Mouse (Mus musculus) lung, embryonic 15.5 days (tissue): ENCODE data around the gene Rpl38. TPM values are rescaled to one million over a fixed set of nuclear protein-coding genes. Genes with fewer than 3 reads are reported as not detected.

Source experiments
- ATAC-seq: fragments of 200-750 bp; cut with Nextera tagmentation; 2 replicates; pipeline ENCODE4 v1.8.0; 2017; ENCODE audit warnings: moderate number of reproducible peaks, borderline replicate concordance; ENCODE audit not compliant: low FRiP score, low TSS enrichment; ENCODE audit errors: extremely low read depth
- H3K27ac ChIP-seq: fragments of 300-500 bp; sonication (generic); 2 replicates; pipeline ENCODE4 v1.5.1; 2015; ENCODE audit warnings: moderate library complexity, mild to moderate bottlenecking, inconsistent platforms
- H3K27me3 ChIP-seq: fragments of 300-500 bp; sonication (generic); 2 replicates; pipeline ENCODE4 v1.6.1; 2015; ENCODE audit warnings: inconsistent platforms
- H3K36me3 ChIP-seq: fragments of 300-500 bp; sonication (generic); 2 replicates; pipeline ENCODE4 v1.6.1; 2015; ENCODE audit warnings: inconsistent platforms
- H3K4me1 ChIP-seq: fragments of 300-500 bp; sonication (generic); 2 replicates; pipeline ENCODE4 v1.6.1; 2015; ENCODE audit warnings: inconsistent platforms
- H3K4me2 ChIP-seq: fragments of 300-500 bp; sonication (generic); 2 replicates; pipeline ENCODE4 v1.6.1; 2015; ENCODE audit warnings: inconsistent platforms, mild to moderate bottlenecking, moderate library complexity
- H3K4me3 ChIP-seq: fragments of 300-500 bp; sonication (generic); 2 replicates; pipeline ENCODE4 v1.5.1; 2015; ENCODE audit warnings: mild to moderate bottlenecking, inconsistent platforms
- H3K9ac ChIP-seq: fragments of 300-500 bp; sonication (generic); 2 replicates; pipeline ENCODE4 v1.6.1; 2015; ENCODE audit warnings: inconsistent platforms
- H3K9me3 ChIP-seq: fragments of 300-500 bp; sonication (generic); 2 replicates; pipeline ENCODE4 v1.6.1; 2016; ENCODE audit warnings: inconsistent platforms
- WGBS: fragments of 180-500 bp; shearing (Covaris S2); methylation state at CpG from one replicate; pipeline ENCODE4 v1.1.7; 2015; 5-methylcytosine and 5-hydroxymethylcytosine counted together
- polyA plus RNA-seq: library from polyadenylated mRNA; unstranded; fragments of >200 nt; fragmentation: Nextera tagmentation; extraction: Ambion mirVana; gene quantifications from 2 replicates; pipeline ENCODE4 v1.2.1, GENCODE M21; 2015

Rpl38 gene
- polyA plus RNA-seq, 1 experiment from 2014 or later: 816 TPM

DNA sequence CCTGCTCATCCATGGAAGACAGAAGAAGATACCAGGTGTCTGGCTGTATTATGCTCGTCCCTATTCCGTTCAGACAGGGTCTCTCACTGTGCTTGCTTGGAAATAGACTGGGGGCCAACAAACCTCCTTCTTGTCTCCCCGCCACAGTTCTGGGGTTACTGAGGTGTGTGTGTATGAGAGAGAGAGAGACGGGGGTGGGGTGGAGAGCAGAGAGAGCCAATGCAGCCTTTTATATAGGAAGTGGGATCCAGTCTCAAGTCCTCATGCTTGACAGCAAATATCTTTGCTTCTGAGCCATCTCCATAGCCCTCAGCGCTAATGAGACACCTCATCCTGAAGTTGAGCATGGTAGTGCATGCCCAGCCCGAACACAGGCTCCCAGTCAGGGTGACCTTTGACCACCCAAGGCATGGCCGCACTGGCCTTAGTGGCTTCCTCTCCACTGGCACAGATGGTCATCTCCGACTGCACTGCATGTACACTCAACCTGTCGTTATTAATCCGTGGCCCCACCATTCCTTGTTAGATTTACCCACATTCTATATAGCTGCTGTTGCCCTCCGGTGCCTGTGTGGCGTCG, 14.1 kb downstream of the Rpl38 start:
- H3K4me1 ChIP-seq: peaks cover 30% of the 10 kb centered on the region
- 95% methylated on average over 13 of the region's 13 CpGs for WGBS
- H3K9me3 ChIP-seq: no peaks in the 10 kb centered on the region
- no peak overlapping the region for H3K9ac ChIP-seq
- H3K4me3 ChIP-seq: no peak overlapping the region
- no peak overlapping the region for H3K4me2 ChIP-seq
- H3K36me3 ChIP-seq: no peaks in the 10 kb centered on the region
- H3K27me3 ChIP-seq: no peaks in the 10 kb centered on the region
- no peak for ATAC-seq
- no peak overlapping the region for H3K27ac ChIP-seq

DNA sequence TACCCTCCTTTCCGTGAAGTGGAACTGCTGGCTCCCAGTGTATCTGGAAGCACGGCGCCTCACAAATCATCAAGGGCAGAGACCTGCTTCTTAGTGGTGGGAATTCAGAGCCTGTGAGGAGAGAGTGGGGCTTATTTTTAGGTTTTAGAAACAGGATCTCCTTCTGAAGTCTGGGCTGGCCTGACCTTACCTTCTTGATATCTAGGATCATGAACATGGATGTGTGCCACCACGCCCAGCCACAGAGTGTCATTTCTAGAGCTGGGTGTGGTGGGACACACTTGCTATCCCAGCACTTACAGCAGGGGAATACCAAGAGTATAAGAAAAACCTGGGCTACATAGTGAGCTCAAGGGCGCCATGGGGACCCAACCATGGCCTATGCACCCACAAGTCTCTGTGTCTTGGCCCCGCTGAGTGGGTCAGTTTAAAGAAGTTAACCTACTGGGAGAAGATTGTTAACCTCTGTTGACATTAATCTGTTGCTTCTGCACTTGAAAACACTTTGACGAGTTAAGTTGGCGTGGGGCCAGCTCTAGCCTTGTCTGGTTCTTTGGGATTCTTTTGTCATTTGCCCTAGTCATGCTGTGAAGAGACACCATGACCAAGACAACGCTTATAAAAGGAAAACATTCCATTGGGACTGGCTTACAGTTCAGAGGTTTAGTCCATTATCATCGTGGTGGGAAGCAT, 14.9 kb downstream of the Rpl38 start:
- WGBS: 76% methylated on average over 10 of the region's 10 CpGs
- peaks cover 37% of the 10 kb centered on the region for H3K4me1 ChIP-seq

GRCm38 (mm10) chr11:114683722-114684621, 15.6 kb downstream of the Rpl38 start:
- Histone ChIP-seq H3K9ac (no peak overlapping the region), H3K4me3 (no peak overlapping the region), H3K27me3 (no peaks in the 10 kb centered on the region), H3K27ac (no peak overlapping the region), H3K36me3 (no peaks in the 10 kb centered on the region), H3K4me1 (peaks cover 35% of the 10 kb centered on the region), H3K9me3 (no peaks in the 10 kb centered on the region), H3K4me2 (no peak overlapping the region)
- WGBS: 65% methylated on average over 20 of the region's 20 CpGs
- 0 out of 2 replicates have a peak, but pooled peaks have one; percentile 7 for ATAC-seq

More for the DNA sequence above, 14.9 kb downstream of the Rpl38 start:
- Histone ChIP-seq H3K9ac (no peak overlapping the region), H3K9me3 (no peaks in the 10 kb centered on the region), H3K36me3 (no peaks in the 10 kb centered on the region), H3K4me3 (no peak overlapping the region), H3K27me3 (no peaks in the 10 kb centered on the region), H3K4me2 (no peak overlapping the region), H3K27ac (no peak overlapping the region)
- ATAC-seq: no peak

DNA sequence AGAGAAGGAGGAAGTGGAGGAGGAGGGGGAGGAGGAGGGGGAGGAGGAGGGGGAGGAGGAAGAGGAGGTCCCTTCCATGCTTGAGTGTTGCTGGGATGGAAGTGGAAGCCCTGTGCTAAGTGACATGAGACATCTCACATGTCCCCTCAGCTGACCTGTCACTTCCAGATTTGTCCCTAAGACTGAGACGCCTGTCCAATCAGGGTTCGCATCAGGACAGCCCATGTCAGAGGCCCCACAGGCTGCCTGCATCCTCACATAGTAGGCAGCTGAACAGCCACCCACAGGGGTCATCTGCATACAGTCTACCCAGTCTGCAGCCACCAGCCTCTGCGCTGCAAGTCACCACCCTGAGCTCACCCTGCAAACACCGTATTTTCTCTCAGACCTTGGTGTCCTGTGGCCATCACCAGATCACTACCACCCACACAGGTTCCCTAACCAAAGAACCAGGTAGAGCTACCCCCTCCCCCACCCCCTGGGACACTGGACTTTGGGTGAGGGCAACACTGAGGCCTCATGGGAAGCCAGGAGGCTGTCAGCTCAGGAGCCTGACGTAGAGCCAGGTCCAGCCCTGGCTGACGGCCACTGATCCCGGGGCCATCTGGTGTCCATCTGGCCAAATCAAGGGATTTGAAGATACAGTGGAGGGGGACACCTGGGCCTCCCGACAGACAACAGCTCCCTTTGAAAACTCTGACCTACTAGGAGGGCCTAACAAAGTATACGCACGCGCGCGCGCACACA, 16.5 kb downstream of the Rpl38 start:
- no peak overlapping the region for H3K4me2 ChIP-seq
- H3K9me3 ChIP-seq: no peaks in the 10 kb centered on the region
- no peaks in the 10 kb centered on the region for H3K36me3 ChIP-seq
- no peak overlapping the region for H3K4me3 ChIP-seq
- no peak overlapping the region for H3K9ac ChIP-seq
- WGBS: 64% methylated on average over 14 of the region's 14 CpGs
- H3K4me1 ChIP-seq: peaks cover 27% of the 10 kb centered on the region
- H3K27ac ChIP-seq: no peak overlapping the region
- no peaks in the 10 kb centered on the region for H3K27me3 ChIP-seq
- peak; percentile 9; the same call in 1 of the 2 replicates for ATAC-seq

DNA sequence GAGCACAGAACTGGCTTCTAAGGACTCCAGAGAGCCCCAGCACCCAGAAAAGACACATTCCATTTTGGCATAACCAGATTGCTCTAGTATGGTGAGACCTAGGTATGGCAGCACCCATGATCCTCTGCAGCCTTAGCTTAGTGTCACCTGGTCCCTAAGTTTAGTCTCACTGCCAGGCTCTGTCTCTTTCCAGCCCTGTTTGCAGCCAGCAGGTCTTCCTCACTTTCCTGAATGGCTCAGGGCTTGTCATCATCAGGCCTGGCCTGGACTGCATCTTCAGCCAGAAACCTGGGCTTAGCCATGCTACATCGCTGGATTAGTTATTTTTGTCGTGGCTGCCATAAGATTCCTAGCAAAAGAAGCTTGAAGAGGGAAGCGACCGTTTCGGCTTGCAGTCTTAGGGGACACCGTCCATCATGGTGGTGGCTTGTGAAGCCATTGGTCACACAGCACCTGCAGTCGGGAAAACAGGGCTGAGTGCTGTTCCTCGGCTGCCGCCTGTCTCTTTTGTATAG, 17.3 kb downstream of the Rpl38 start:
- no peak for ATAC-seq
- H3K4me1 ChIP-seq: peaks cover 20% of the 10 kb centered on the region
- H3K27me3 ChIP-seq: no peaks in the 10 kb centered on the region
- no peak overlapping the region for H3K4me2 ChIP-seq
- no peak overlapping the region for H3K9ac ChIP-seq
- H3K36me3 ChIP-seq: no peaks in the 10 kb centered on the region
- no peaks in the 10 kb centered on the region for H3K9me3 ChIP-seq
- no peak overlapping the region for H3K27ac ChIP-seq
- 72% methylated on average over 9 of the region's 9 CpGs for WGBS
- H3K4me3 ChIP-seq: no peak overlapping the region

DNA sequence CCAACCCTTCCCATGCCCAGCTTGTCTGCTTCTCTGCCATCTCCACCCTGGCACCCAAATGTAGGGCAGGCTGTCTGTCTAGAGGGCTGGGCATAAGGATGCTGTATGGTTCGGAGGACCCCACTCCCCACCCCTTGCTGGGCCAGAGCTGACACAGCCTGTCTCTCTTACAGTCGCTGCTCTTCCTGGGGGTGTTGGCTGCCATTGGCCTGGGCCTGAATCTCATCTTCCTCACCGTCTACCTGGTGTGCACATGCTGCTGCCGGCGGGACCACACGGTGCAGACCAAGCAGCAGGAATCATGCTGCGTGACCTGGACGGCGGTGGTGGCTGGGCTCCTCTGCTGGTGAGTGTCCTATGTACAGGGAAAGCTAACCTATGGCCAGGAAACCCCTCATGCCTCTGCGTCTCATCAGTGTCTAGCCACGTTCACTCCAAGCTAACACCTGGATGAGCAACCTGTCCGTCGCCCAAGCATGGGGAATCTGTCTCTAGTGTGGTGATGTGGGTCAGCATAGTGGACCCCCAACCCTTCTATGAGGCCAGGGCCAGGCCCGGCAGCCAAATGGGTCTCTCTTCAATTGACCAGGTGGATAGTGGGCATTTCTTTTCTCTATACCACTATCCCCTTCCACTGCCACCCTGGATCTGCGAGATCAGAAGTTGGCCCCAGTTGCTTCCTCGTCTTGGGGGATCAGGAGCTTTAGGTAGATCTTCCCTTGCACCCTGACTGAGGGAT, 18.1 kb downstream of the Rpl38 start:
- Histone ChIP-seq H3K27me3 (no peaks in the 10 kb centered on the region), H3K4me3 (no peak overlapping the region), H3K4me2 (no peak overlapping the region), H3K4me1 (peaks cover 20% of the 10 kb centered on the region), H3K9me3 (no peaks in the 10 kb centered on the region), H3K9ac (no peak overlapping the region), H3K36me3 (no peaks in the 10 kb centered on the region), H3K27ac (no peak overlapping the region)
- 85% methylated on average over 16 of the region's 16 CpGs for WGBS
- ATAC-seq: no peak

DNA sequence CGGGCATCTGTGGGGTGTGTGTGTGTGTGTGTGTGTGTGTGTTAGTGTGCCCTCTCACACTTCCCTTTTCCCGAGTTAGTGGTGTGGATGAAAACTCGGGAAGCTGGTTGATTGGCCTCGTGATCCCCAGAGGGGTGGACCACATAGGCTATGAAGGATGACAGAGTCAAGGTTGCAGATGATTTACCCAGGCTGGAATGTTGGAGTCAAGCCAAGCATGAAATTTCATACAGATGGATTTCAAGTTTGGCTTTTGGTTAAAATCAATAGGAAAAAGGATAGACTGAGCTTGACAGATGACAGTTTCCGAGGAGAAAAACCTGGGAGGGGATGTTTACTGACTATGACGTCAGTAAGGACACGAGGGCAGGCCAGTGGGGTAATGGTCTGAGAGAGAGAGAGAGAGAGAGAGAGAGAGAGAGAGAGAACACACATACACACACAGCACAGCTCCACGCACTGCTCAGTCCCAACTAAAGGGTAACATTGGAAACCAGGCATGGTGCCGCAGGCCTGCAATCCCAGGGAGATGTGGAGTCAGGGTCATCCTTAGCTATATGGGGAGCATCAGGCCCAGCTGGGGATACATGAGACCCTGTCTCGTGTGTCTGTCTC, 19.4 kb downstream of the Rpl38 start:
- H3K9me3 ChIP-seq: no peaks in the 10 kb centered on the region
- H3K27ac ChIP-seq: no peak overlapping the region
- H3K4me1 ChIP-seq: peaks cover 20% of the 10 kb centered on the region
- no peaks in the 10 kb centered on the region for H3K36me3 ChIP-seq
- H3K27me3 ChIP-seq: no peaks in the 10 kb centered on the region
- H3K4me3 ChIP-seq: no peak overlapping the region
- no peak overlapping the region for H3K4me2 ChIP-seq
- 24% methylated on average over 9 of the region's 10 CpGs for WGBS
- no peak for ATAC-seq
- no peak overlapping the region for H3K9ac ChIP-seq

DNA sequence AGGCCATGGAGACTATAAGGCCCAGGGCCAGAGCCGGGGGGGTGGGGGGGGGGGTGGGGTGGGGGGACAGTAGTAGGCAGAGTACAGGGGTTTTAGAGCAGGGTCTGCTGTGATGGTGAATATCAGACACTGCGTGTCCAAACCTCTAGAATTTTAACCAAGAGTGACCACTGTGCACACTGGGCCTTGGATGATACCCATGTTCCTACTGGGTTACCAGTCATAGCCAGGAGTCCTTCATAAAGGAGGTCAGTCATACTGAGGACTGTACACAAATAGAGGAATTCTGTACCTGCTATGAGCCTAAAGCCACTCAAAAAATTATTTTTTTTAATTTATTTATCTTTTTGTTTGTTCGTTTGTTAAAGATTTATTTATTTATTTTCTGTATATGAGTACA, 20.4 kb downstream of the Rpl38 start:
- WGBS: 89% methylated on average over 2 of the region's 3 CpGs
- H3K36me3 ChIP-seq: no peaks in the 10 kb centered on the region
- H3K9me3 ChIP-seq: no peaks in the 10 kb centered on the region
- no peaks in the 10 kb centered on the region for H3K27me3 ChIP-seq
- no peak overlapping the region for H3K9ac ChIP-seq
- peaks cover 19% of the 10 kb centered on the region for H3K4me1 ChIP-seq
- no peak overlapping the region for H3K4me2 ChIP-seq
- H3K27ac ChIP-seq: no peak overlapping the region
- H3K4me3 ChIP-seq: no peak overlapping the region
- no peak for ATAC-seq

- H3K36me3 ChIP-seq: no peaks in the 10 kb centered on the region
- 93% methylated on average over 15 of the region's 15 CpGs for WGBS
- ATAC-seq: no peak
- no peak overlapping the region for H3K4me2 ChIP-seq
- H3K27me3 ChIP-seq: no peaks in the 10 kb centered on the region
- no peaks in the 10 kb centered on the region for H3K9me3 ChIP-seq
- peaks cover 7% of the 10 kb centered on the region; the same call in 1 of the 2 replicates for H3K4me1 ChIP-seq
- H3K9ac ChIP-seq: no peak overlapping the region
- H3K27ac ChIP-seq: no peak overlapping the region
- H3K4me3 ChIP-seq: no peak overlapping the region
Observed at GRCm38 (mm10) chr11:114690192-114690591, 21.9 kb downstream of the Rpl38 start.

- no peak overlapping the region for H3K4me3 ChIP-seq
- ATAC-seq: no peak
- no peak overlapping the region for H3K4me2 ChIP-seq
- no peaks in the 10 kb centered on the region for H3K9me3 ChIP-seq
- H3K36me3 ChIP-seq: no peaks in the 10 kb centered on the region
- H3K9ac ChIP-seq: no peak overlapping the region
- H3K27ac ChIP-seq: no peak overlapping the region
- 0 out of 2 replicates have a peak, but pooled peaks cover 7% of the 10 kb centered on the region for H3K4me1 ChIP-seq
- H3K27me3 ChIP-seq: no peaks in the 10 kb centered on the region
- WGBS: 57% methylated on average over 6 of the region's 6 CpGs
Observed at GRCm38 (mm10) chr11:114691454-114692182, 23.3 kb downstream of the Rpl38 start.
